Mouse (Mus musculus) pancreas, adult 10 weeks (tissue): ENCODE results near the gene Wdr19. TPM values are rescaled to one million over a fixed set of nuclear protein-coding genes. Genes with fewer than 3 reads are reported as not detected.

Experiments used
- polyA plus RNA-seq: library from polyadenylated mRNA; stranded (reverse); fragments of 350-450 nt; fragmentation: Illumina TruSeq; extraction: RNeasy Lipid Tissue Mini Kit (QIAGEN cat#74804); gene quantifications from one replicate; pipeline ENCODE4 v1.2.3, GENCODE M21; 2015; ENCODE audit warnings: low read depth, low replicate concordance; ENCODE audit not compliant: insufficient read depth

The Wdr19 gene
- 1.3 TPM for polyA plus RNA-seq

GRCm38 (mm10) chr5:65199346-65200128 lies at the start of gene Wdr19:
Wdr19 (plus strand) TSS chr5:65199696.

Other genes starting within 250 kb of the Wdr19 start
- gene Tlr6, start 239.6 kb upstream of the Wdr19 start, polyA plus RNA-seq: 1.1 TPM
- gene Fam114a1, start 229.6 kb upstream of the Wdr19 start, polyA plus RNA-seq: 19.3 TPM
- gene Tmem156, start 107.6 kb upstream of the Wdr19 start, polyA plus RNA-seq: not detected
- gene Klhl5, start 92.2 kb upstream of the Wdr19 start, polyA plus RNA-seq: 8.7 TPM
- gene Rfc1, start 136.0 kb downstream of the Wdr19 start, polyA plus RNA-seq: 3.3 TPM
- gene Klb, start 148.6 kb downstream of the Wdr19 start, polyA plus RNA-seq: 1.8 TPM
- gene Rpl9, start 191.7 kb downstream of the Wdr19 start, polyA plus RNA-seq: 504 TPM
- gene Lias, start 191.8 kb downstream of the Wdr19 start, polyA plus RNA-seq: 9.5 TPM
- 8.7 TPM for gene Ugdh, start 236.3 kb downstream of the Wdr19 start, polyA plus RNA-seq